In the genomic region with DNA sequence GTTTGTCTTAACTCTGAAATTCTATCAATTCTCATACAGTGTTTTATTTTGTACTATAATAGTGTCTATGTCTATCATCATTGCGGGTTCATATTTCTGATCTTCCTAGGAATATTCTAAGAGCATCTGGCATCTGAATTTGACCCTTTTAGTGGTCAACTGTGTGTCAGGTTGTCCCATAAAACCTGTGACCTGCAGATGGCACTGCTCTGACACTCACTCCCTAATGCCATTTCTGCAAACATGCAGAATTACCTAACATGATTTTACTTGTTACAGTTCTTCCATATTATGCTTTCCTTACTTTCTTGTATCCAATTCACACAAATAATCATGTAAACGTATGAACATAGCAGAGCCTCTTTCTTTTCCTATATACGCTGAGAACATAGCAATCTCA, we compare ENCODE assay signal across 21 mouse cellular contexts.
DNase-seq lines count a peak whose midpoint lies in the region; ATAC-seq and TF ChIP-seq lines count a peak whose summit lies in the region.
"Had no signal": no experiment of that assay in that cellular context is flagged by ENCODE, and none has a peak within 500 bp of the region (broad histone marks: within the 10 kb centered on the region; RNA-seq: fewer than 3 reads in every experiment).

No protein-coding gene starts in this region.

- H3K4me1 ChIP-seq in liver, postnatal 0 days (ENCODE audit: insufficient read depth), result no peaks in the 10 kb centered on the region
- H3K4me1 ChIP-seq: embryonic facial prominence, embryonic 13.5 days; forebrain, embryonic 12.5 days; heart, embryonic 13.5 days; neural tube, embryonic 13.5 days had no signal

- TF ChIP-seq EP300 in liver, postnatal 0 days (IDR thresholded peaks at IDR 0.05; ENCODE audit: low read depth), result no peak

- no peaks in the 10 kb centered on the region for H3K27me3 ChIP-seq in liver, postnatal 0 days (ENCODE audit: insufficient read depth, low read length)
- H3K27me3 ChIP-seq: embryonic facial prominence, embryonic 13.5 days; forebrain, embryonic 12.5 days; heart, embryonic 13.5 days; neural tube, embryonic 13.5 days had no signal

- 0 out of 2 replicates have a peak, but pooled peaks cover 3% of the 10 kb centered on the region for H3K36me3 ChIP-seq in liver, postnatal 0 days (replicated peaks; ENCODE audit: insufficient read depth, low read length)
- H3K36me3 ChIP-seq: embryonic facial prominence, embryonic 13.5 days had no signal

- WGBS in liver, postnatal 0 days (ENCODE audit: insufficient replicate concordance), result 71% methylated on average over 3 of the region's 3 CpGs

- ATAC-seq in liver, postnatal 0 days, result no peak

- H3K9me3 ChIP-seq in liver, postnatal 0 days (ENCODE audit: low read length), result no peaks in the 10 kb centered on the region
- H3K9me3 ChIP-seq: embryonic facial prominence, embryonic 13.5 days; forebrain, embryonic 12.5 days; heart, embryonic 13.5 days; neural tube, embryonic 13.5 days had no signal

- no peak overlapping the region for H3K4me2 ChIP-seq in liver, postnatal 0 days (ENCODE audit: low read depth, low read length)
- H3K4me2 ChIP-seq: embryonic facial prominence, embryonic 13.5 days; forebrain, embryonic 12.5 days; heart, embryonic 13.5 days; liver, embryonic 11.5 days; neural tube, embryonic 13.5 days had no signal

- H3K27ac ChIP-seq in gastrocnemius, adult 2 months, result no peak overlapping the region
- H3K27ac ChIP-seq in liver, postnatal 0 days (ENCODE audit: low read depth), result no peak overlapping the region
- H3K27ac ChIP-seq: embryonic facial prominence, embryonic 13.5 days; forebrain, embryonic 12.5 days; heart, embryonic 13.5 days; neural tube, embryonic 13.5 days had no signal

- no peak overlapping the region for H3K4me3 ChIP-seq in gastrocnemius, adult 2 months
- no peak overlapping the region for H3K4me3 ChIP-seq in liver, postnatal 0 days (ENCODE audit: low read depth, low read length)
- H3K4me3 ChIP-seq: embryonic facial prominence, embryonic 13.5 days; forebrain, embryonic 12.5 days; heart, embryonic 13.5 days; neural tube, embryonic 13.5 days had no signal

- TF ChIP-seq POLR2A in brain, embryonic 14.5 days (IDR thresholded peaks at IDR 0.05; ENCODE audit: borderline replicate concordance, extremely low read depth, insufficient read depth, insufficient read length, poor library complexity, severe bottlenecking), result no peak

- TF ChIP-seq CTCF in gastrocnemius, adult 2 months (IDR thresholded peaks at IDR 0.05), result peak; percentile 52
- peak; percentile 34 for TF ChIP-seq CTCF in liver, postnatal 0 days (IDR thresholded peaks at IDR 0.05; ENCODE audit: low read depth)
- TF ChIP-seq CTCF in brain, embryonic 14.5 days (IDR thresholded peaks at IDR 0.05; ENCODE audit: borderline replicate concordance, extremely low read depth, insufficient read depth, insufficient read length), result peak; percentile 24; the same call in 1 of the 2 replicates

- intact Hi-C loops in gastrocnemius, adult 2 months (cut with DNase I), result no loop called here
- intact Hi-C loops in gastrocnemius, postnatal 36 days (cut with DNase I), result no loop called here

- DNase-seq in gastrocnemius, adult 2 months, result no peak
- DNase-seq in gastrocnemius, postnatal 36 days, result no peak
- DNase-seq in liver, postnatal 0 days, result no peak
- DNase-seq in liver (no peak), 416B (ENCODE audit: low read depth) (peak; percentile 4)
- no peak for DNase-seq in brain, embryonic 14.5 days (ENCODE audit: low read depth)
- no peak for DNase-seq in right cerebral cortex, postnatal 36 days (ENCODE audit: low spot score in 2 of 2)
- no peak for DNase-seq in urinary bladder, postnatal 14 days (ENCODE audit: low spot score)
- DNase-seq: adrenal gland, adult 8-10 months; cerebellum, adult 2 months; heart, postnatal 4 days; kidney, adult 9 months; layer of hippocampus, postnatal 36 days; left cerebral cortex, postnatal 4 days; right cerebral cortex, postnatal 4 days; thymus, postnatal 36 days had no signal

- H3K9ac ChIP-seq in liver, postnatal 0 days (replicated peaks), result no peak overlapping the region
- H3K9ac ChIP-seq: embryonic facial prominence, embryonic 13.5 days; forebrain, embryonic 12.5 days; heart, embryonic 13.5 days; neural tube, embryonic 13.5 days had no signal
